In the genomic region with DNA sequence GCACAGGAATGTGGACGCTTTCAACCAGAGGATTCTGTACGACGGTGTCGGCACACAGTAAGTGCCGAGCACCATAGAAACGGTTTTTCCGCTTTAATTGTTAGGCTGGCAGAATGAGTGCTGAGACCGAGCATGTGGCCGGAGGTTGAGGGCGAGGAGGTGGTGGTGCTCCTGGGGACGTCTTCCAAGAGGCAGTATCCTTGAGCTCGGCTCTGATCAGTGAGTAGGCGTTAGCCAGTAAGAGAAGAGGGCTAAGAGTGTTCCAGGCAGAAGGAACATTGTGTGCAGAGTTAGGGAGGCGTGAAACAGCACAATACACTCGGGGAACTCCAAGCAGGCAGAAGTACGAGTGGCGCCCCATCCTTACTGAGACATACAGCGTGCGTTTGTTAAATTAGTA, we compare ENCODE assay signal across 9 mouse cellular contexts.
DNase-seq lines count a peak whose midpoint lies in the region; ATAC-seq lines count a peak whose summit lies in the region.
"Had no signal": no experiment of that assay in that cellular context is flagged by ENCODE, and none has a peak within 500 bp of the region (broad histone marks: within the 10 kb centered on the region; RNA-seq: fewer than 3 reads in every experiment).

No protein-coding gene starts in this region.

- no peaks in the 10 kb centered on the region for H3K79me2 ChIP-seq in macrophage (ENCODE audit: inconsistent target)

- 85% methylated on average over 18 of the region's 19 CpGs for WGBS in macrophage (ENCODE audit: missing documents)

- peak overlapping the region; percentile 31; the same call in 1 of the 2 replicates for H3K27ac ChIP-seq in macrophage
- H3K27ac ChIP-seq: hindbrain, embryonic 12.5 days had no signal

- no peaks in the 10 kb centered on the region for H3K36me3 ChIP-seq in macrophage (ENCODE audit: inconsistent target)
- H3K36me3 ChIP-seq: hindbrain, embryonic 12.5 days had no signal

- H3K4me3 ChIP-seq in macrophage (ENCODE audit: inconsistent target): no peak overlapping the region
- H3K4me3 ChIP-seq: hindbrain, embryonic 12.5 days had no signal

- peak; percentile 79 for DNase-seq in layer of hippocampus, adult 11-12 months (ENCODE audit: low spot score)
- no peak for DNase-seq in layer of hippocampus, postnatal 25 days (ENCODE audit: extremely low spot score in 1 of 2, low spot score in 1 of 2)
- DNase-seq in R1 (ENCODE audit: low read depth, low spot score): peak; percentile 61
- peak; percentile 26 to 30 for DNase-seq in cerebellum, postnatal 25 days
- DNase-seq in ovary, postnatal 10 days (ENCODE audit: low spot score): no peak
- no peak for DNase-seq in kidney, postnatal 10 days

- no peak for ATAC-seq in megakaryocyte, adult 5-6 weeks (ENCODE audit: poor library complexity, severe bottlenecking)

Comparison
In these comparisons a context has a peak if more than half of its experiments do, and no peak if none do; other contexts are left out.
1. DNase-seq: peak in layer of hippocampus, adult 11-12 months (single experiment), R1 (single experiment) and cerebellum, postnatal 25 days (2 of 2); none in layer of hippocampus, postnatal 25 days (0 of 2), ovary, postnatal 10 days (single experiment) and kidney, postnatal 10 days (single experiment).